Mouse (Mus musculus) adrenal gland, adult 18-20 months (tissue): ENCODE results near the gene Plpp3. TPM values are rescaled to one million over a fixed set of nuclear protein-coding genes. Genes with fewer than 3 reads are reported as not detected.
"Not testable (repeated sequence)": the region's sequence is repeated elsewhere in the genome, so short reads cannot be mapped to it uniquely, and the experiment has no call there.

Experiments used
- DNase-seq, 2 experiments: peaks; one replicate each; pipeline ENCODE4 v3.0.0; 2021 to 2022; ENCODE audit warnings: low spot score in 2 of 2
- total RNA-seq, 2 experiments: library from RNA; stranded (reverse); gene quantifications; 1 replicate in 1 of 2; 2 replicates in 1 of 2; pipeline ENCODE4 v1.2.3; 2021

Gene Plpp3
- total RNA-seq, 2 experiments from 2014 or later: 234 to 351 TPM

GRCm38 (mm10) chr4:105255185-105255584 is 98.0 kb downstream of the Plpp3 start:
- no peak for DNase-seq

GRCm38 (mm10) chr4:105257667-105258560 is 100.8 kb downstream of the Plpp3 start:
- DNase-seq: no peak

GRCm38 (mm10) chr4:105260385-105260784 is 103.2 kb downstream of the Plpp3 start:
- no peak for DNase-seq

GRCm38 (mm10) chr4:105260893-105261769 is 104.0 kb downstream of the Plpp3 start:
- peak in 1 of 2 experiments; percentile 20 for DNase-seq

GRCm38 (mm10) chr4:105262358-105262757 is 105.2 kb downstream of the Plpp3 start:
- no peak for DNase-seq

GRCm38 (mm10) chr4:105263600-105263999 is 106.5 kb downstream of the Plpp3 start:
- no peak for DNase-seq

GRCm38 (mm10) chr4:105265041-105265440 is 107.9 kb downstream of the Plpp3 start:
- DNase-seq: no peak

GRCm38 (mm10) chr4:105265678-105266077 is 108.5 kb downstream of the Plpp3 start:
- no peak for DNase-seq

GRCm38 (mm10) chr4:105268202-105268730 is 111.1 kb downstream of the Plpp3 start:
- DNase-seq: no peak

GRCm38 (mm10) chr4:105269398-105269797 is 112.3 kb downstream of the Plpp3 start:
- not testable (repeated sequence) for DNase-seq

GRCm38 (mm10) chr4:105271166-105271565 is 114.0 kb downstream of the Plpp3 start:
- no peak for DNase-seq

GRCm38 (mm10) chr4:105273034-105273433 is 115.9 kb downstream of the Plpp3 start:
- no peak for DNase-seq

- no peak for DNase-seq
Measured at GRCm38 (mm10) chr4:105273486-105273885, 116.3 kb downstream of the Plpp3 start.

- no peak for DNase-seq
Measured at GRCm38 (mm10) chr4:105275616-105276015, 118.5 kb downstream of the Plpp3 start.

- no peak for DNase-seq
Measured at GRCm38 (mm10) chr4:105276062-105276795, 119.1 kb downstream of the Plpp3 start.

- no peak for DNase-seq
Measured at GRCm38 (mm10) chr4:105278161-105278560, 121.0 kb downstream of the Plpp3 start.

GRCm38 (mm10) chr4:105278571-105279410 is 121.6 kb downstream of the Plpp3 start:
- no peak for DNase-seq

GRCm38 (mm10) chr4:105279806-105280205 is 122.7 kb downstream of the Plpp3 start:
- no peak for DNase-seq

- no peak for DNase-seq
Measured at GRCm38 (mm10) chr4:105281751-105282231, 124.6 kb downstream of the Plpp3 start.
